Mouse (Mus musculus): ENCODE results near the gene Rfc5.
"Not testable (repeated sequence)": the region's sequence is repeated elsewhere in the genome, so short reads cannot be mapped to it uniquely, and the experiment has no call there.

Rfc5 gene

GRCm38 (mm10) chr5:117355648-117356303, 33.1 kb downstream of the Rfc5 start:
- intact Hi-C loops (cut with DNase I) = loop anchor here (2.0 kb wide), 1 partner anchor 37 kb away; the partner anchor contains the start of gene Vsig10

DNA sequence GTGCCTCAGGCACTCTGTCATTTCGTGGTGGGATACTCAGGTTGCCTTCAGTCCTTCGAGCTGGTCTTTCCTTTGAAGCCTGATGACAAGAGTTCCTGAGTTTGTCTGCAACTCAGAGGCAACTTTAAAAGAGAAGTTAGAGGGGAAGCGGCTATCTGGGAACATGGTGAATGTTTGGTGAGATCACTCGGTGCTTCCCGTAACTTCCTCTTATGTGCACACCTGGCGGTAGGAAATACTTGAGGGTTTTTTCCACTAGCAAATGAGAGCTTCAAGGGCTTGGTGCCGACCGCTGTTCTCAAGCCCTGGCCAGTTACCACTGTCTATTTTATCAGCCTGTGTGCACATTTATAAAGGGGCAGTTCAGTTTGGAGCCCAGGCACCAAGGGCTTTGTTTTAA, 34.7 kb downstream of the Rfc5 start:
- intact Hi-C loops (cut with DNase I) = no loop called here

- intact Hi-C loops (cut with DNase I) = no loop called here
These were observed 40.6 kb downstream of the Rfc5 start for GRCm38 (mm10) chr5:117348279-117348678.

DNA sequence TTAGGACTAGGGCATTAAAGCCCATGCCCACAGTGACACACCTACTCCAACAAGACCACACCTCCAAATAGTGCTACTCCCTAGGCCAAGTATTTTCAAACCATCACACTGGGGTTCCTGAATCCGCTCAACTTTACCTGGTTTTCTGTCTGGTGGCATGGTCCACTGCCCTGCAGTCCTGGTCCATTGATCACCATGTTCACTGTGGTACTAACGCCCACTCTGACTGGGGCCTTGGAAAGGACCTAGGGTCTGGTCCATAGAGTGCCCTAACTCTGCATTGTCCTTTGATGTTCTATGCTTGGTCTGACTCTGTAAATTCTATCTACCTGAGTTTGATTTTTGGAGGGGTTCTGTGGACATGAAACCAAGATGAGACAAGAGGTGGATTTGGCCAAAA, 41.0 kb downstream of the Rfc5 start:
- intact Hi-C loops (cut with DNase I) = no loop called here

GRCm38 (mm10) chr5:117347011-117347410, 41.8 kb downstream of the Rfc5 start:
- intact Hi-C loops (cut with DNase I) = no loop called here

DNA sequence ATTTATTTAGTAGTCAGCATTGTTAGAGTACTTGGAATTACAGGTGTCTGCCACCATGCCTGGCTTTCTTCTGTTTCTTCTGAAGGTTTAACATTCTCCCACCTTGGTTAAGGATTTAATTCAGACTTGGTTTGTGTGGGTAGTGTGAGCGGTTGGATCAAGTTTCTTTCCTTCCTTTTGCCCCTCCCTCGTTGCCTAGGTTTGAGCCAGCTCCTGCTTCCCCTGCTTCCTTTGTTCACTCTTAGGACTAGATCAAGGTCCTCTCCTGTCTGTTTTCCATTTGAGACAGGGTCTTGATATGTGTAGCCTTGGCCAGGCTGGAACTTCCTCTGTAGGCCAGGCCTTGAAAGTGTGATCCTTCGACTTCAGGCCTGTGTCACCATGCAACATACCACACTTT, 42.6 kb downstream of the Rfc5 start:
- intact Hi-C loops (cut with DNase I) = no loop called here

DNA sequence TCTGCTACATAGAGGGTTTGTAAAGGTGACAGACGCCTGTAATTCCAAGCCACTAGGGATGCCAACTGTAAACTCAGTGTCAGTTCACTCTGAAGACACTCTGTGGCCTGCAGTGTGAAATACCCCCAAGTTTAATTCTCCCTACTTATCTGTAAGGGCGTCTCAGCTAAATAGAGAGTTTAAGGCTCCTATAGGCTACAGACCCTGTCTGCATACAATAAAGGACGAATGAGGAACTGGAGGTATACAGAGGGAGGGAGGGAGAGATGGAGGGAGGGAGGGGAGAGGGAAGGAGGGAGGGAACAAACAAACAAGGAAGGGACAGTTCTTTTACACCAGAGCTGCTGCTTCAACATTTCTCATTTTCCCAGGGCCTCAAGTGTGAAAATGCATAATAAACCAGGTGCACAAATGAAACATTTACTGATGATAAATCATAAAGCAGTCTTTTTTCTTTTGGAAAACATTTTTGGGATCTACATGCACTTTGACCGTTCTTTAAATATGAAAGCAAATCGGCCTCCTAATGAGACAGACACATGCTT, 43.3 kb downstream of the Rfc5 start:
- intact Hi-C loops (cut with DNase I) = no loop called here

DNA sequence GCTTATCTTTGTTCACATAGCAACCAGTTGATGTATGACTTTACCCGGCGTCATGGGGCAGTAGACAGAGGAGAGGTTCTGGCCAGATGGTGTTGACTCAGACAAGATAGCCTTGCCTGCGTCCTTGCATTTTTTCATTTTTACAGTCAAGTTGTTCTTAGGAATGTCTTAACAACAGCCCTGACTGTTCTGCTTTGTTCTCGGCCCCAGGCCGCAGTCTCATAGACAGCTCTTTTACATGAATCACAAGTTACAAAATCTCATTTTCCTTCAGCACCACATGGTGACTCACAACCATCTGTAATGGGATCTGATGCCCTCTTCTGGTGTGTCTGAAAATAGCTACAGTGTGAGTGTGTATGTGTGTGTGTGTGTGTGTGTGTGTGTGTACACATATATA, 44.4 kb downstream of the Rfc5 start:
- intact Hi-C loops (cut with DNase I) = not testable (repeated sequence)

DNA sequence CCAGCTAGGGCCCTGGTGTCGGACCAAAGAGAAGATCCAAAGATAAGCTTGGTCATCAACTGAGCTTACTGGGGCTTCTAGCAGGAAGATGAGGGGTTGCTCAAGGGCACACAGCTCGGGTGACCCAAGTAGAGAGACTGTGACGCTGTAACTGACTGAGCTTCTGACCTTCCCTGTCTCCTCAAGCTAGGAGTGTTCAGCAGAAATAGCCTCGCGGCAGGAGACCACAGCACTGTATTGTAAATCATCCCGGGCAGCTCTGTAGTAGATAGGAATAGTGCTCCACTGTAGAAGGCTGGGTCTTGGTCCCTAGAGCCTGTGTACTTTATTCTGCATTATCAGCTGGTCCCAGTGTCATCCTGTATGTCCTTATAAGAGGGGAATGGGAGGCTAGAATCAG, 47.0 kb downstream of the Rfc5 start:
- intact Hi-C loops (cut with DNase I) = no loop called here

DNA sequence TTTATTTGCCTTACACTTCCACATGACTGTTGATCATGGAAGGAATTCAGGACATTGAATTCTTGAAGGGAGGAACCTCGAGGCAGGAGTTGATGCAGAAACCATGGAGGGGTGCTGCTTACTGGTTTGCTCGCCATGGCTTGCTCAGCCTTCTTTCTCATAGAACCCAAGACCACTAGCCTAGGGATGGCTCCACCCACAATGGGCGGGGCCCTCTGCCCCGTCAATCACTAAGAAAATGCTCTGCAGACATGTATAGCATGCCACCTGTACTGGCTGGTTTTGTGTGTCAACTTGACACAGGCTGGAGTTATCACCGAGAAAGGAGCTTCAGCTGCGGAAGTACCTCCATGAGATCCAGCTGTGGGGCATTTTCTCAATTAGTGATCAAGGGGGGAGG, 48.8 kb downstream of the Rfc5 start:
- intact Hi-C loops (cut with DNase I) = no loop called here

DNA sequence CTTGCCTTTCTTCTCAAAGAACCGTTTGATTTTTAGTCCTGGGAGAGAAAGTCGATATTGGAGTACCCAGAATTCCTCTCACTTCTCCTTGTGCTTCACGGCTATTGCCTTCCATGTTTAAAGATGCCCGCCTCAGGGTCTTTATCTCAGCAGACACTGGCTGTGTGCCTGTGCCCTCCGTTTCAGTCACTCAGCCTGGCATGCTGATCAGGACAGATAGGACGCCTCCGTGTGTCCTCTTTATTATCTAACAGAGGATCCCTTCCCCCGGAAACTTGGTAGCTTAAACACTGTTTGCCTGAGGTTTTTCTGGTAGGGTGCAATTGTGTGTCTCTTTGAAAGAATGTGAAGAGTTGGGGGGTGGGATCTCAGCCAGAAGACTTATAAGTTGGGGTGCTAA, 50.3 kb downstream of the Rfc5 start:
- intact Hi-C loops (cut with DNase I) = no loop called here

DNA sequence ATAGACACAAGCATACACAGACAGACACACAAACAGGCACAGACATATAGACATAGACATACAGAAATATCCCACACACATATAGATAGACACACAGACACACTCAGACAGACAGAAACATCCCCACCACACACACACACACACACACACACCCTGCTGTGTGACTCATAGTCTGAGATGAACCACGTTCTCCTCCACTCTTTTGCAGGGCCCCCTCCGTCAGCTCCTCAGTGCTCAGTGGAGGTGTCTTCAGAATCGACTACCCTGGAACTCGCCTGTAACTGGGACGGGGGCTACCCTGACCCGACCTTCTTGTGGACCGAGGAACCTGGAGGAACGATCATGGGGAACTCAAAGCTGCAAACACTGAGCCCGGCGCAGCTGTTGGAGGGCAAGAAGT, 50.8 kb downstream of the Rfc5 start:
- intact Hi-C loops (cut with DNase I) = no loop called here

DNA sequence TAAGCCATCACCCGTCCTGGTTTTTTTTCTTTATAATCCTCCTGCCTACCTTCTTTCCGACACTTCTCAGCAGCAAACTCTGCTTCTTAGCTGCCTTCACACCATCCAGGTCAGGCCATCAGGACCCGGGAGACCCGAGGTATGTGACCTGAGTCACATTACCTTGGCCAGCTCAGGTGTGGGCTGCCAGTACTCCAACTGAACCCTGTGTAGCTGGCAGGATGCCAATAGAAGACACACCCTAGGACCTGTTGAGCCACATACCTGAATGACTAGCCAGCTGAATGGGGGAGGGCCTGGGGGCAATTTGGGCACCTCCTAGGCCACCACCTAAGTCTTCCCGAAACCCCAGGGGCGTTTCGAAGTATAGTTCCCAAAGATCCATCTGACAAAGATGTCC, 58.4 kb downstream of the Rfc5 start:
- intact Hi-C loops (cut with DNase I) = no loop called here

All from adrenal gland (tissue).